Mouse (Mus musculus): Measurements from ENCODE around the gene Olfr1346. TPM values are rescaled to one million over a fixed set of nuclear protein-coding genes. Genes with fewer than 3 reads are reported as not detected.

Gene Olfr1346
- total and polyA plus RNA-seq, 3 experiments = not detected

DNA sequence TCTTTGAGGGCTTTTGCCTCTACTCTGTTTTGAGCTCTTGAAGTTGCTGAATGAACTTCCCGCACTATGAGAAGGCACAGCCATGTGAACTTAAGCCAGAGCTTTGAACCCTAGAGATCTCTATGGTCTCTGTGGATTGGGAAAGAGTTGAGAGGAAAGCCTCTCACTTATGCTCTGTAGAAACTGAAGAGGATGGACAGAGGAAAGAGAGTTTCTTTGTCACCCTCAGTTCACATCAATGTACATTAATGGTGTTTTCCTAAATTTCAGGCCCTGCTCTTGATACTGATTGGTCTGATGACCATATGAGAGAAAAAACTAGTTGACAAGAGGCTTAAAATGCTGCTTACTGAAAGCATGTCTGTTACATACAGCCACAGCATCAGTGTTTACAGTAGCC is 41.7 kb downstream of the Olfr1346 start, which contains the start of gene Olfr1348:
Olfr1348 (minus strand) TSS at position 101 of the 400 bp plus-strand sequence.
- Histone ChIP-seq H3K36me3 (ENCODE audit: control insufficient read depth, insufficient read depth, low read length) (no peaks in the 10 kb centered on the region), H3K27ac (no peak within 1 kb of the TSS), H3K27me3 (ENCODE audit: control insufficient read depth, insufficient read depth, low read length) (no peaks in the 10 kb centered on the region), H3K4me3 (no peak within 1 kb of the TSS), H3K4me1 (ENCODE audit: control insufficient read depth, insufficient read depth, low read length) (no peaks in the 10 kb centered on the region), H3K79me2 (replicated peaks; ENCODE audit: control insufficient read depth, insufficient read depth, low read length) (no peaks in the 10 kb centered on the region), H3K9ac (ENCODE audit: low read depth, low read length) (no peak within 1 kb of the TSS)
- no peak for TF ChIP-seq EP300 (IDR thresholded peaks at IDR 0.05; ENCODE audit: insufficient read depth, low read depth, low read length)
- no peak for TF ChIP-seq POLR2A (IDR thresholded peaks at IDR 0.05; ENCODE audit: insufficient read depth, low read depth, low read length)
- TF ChIP-seq CTCF (IDR thresholded peaks at IDR 0.05) = no peak
- intact Hi-C loops (cut with DNase I) = no loop called here
- WGBS = 82% methylated on average over 1 of the region's 1 CpGs
- no peak for DNase-seq

DNA sequence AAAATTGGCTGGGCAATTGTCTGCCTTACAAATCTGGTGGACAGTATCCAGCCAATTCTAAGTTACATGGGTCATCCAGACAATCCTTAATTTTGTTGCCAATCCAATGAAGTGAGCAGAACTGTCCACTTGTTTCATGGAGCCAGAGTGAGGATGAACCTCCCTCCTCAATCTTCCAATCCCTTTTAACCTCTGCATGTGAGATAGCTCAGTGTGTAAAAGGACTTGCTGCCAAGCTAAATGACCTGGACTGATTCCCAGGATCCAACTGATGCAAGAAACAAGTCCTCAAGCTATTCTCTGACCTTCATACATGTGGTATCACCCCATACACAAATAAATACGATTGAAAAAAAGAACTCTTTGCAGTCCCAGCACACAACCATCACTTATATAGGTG is 54.8 kb downstream of the Olfr1346 start:
- no peaks in the 10 kb centered on the region for H3K79me2 ChIP-seq (replicated peaks; ENCODE audit: control insufficient read depth, insufficient read depth, low read length)
- H3K9ac ChIP-seq (ENCODE audit: low read depth, low read length) = no peak overlapping the region
- no peak for TF ChIP-seq POLR2A (IDR thresholded peaks at IDR 0.05; ENCODE audit: insufficient read depth, low read depth, low read length)
- TF ChIP-seq CTCF (IDR thresholded peaks at IDR 0.05) = no peak
- TF ChIP-seq EP300 (IDR thresholded peaks at IDR 0.05; ENCODE audit: insufficient read depth, low read depth, low read length) = no peak
- no peaks in the 10 kb centered on the region for H3K27me3 ChIP-seq (ENCODE audit: control insufficient read depth, insufficient read depth, low read length)
- no peak for DNase-seq
- no peak overlapping the region for H3K4me3 ChIP-seq
- no peaks in the 10 kb centered on the region for H3K4me1 ChIP-seq (ENCODE audit: control insufficient read depth, insufficient read depth, low read length)
- no peak overlapping the region for H3K27ac ChIP-seq
- 15% methylated on average over 1 of the region's 1 CpGs for WGBS
- intact Hi-C loops (cut with DNase I) = no loop called here
- no peaks in the 10 kb centered on the region for H3K36me3 ChIP-seq (ENCODE audit: control insufficient read depth, insufficient read depth, low read length)

DNA sequence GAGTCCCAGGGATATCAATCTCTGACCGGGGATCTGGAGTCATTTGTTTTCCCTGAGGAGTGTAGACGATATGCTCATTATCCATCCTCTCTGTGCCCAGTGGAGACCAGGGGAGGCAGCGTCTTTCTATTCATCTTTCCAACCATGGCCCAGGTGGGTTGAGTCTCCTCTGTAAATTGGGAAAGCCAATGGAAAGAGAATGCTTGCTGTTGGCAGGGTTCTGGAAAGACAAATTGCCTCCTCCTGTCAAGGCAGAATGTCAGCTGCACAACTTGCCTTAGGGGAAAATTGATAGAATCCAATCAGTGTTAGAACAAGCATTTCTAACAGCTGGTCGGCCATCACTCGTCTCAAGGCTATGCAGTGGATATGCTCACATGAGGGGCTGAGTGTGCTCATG is 55.9 kb downstream of the Olfr1346 start, which contains the start of gene Olfr1349:
Olfr1349 (minus strand) TSS at position 101 of the 400 bp plus-strand sequence.
- Histone ChIP-seq H3K36me3 (ENCODE audit: control insufficient read depth, insufficient read depth, low read length) (no peaks in the 10 kb centered on the region), H3K27ac (no peak within 1 kb of the TSS), H3K9ac (ENCODE audit: low read depth, low read length) (no peak within 1 kb of the TSS), H3K4me1 (ENCODE audit: control insufficient read depth, insufficient read depth, low read length) (no peaks in the 10 kb centered on the region), H3K79me2 (replicated peaks; ENCODE audit: control insufficient read depth, insufficient read depth, low read length) (no peaks in the 10 kb centered on the region), H3K4me3 (no peak within 1 kb of the TSS), H3K27me3 (ENCODE audit: control insufficient read depth, insufficient read depth, low read length) (no peaks in the 10 kb centered on the region)
- intact Hi-C loops (cut with DNase I) = no loop called here
- WGBS = 79% methylated on average over 5 of the region's 5 CpGs
- DNase-seq = no peak
- TF ChIP-seq CTCF (IDR thresholded peaks at IDR 0.05) = no peak
- TF ChIP-seq POLR2A (IDR thresholded peaks at IDR 0.05; ENCODE audit: insufficient read depth, low read depth, low read length) = no peak
- TF ChIP-seq EP300 (IDR thresholded peaks at IDR 0.05; ENCODE audit: insufficient read depth, low read depth, low read length) = no peak

DNA sequence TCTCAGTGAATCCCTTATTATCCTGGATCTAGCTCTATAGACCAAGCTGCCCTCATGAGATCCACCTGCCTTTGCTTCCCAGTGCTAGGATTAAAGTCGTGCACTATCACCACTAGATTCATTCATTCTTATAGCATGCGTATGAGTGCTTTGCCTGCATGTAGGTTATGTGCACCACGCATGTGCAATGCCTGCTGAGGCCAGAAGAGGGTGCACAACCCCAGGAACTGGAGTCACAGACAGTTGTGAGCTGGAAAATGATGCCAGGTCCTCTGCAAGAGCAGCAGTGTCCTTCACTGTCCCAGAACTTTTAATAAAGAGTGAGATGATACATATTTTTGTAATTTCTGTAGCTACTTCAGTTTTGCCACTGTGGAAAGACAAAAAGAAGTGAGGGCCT is 58.1 kb downstream of the Olfr1346 start:
- TF ChIP-seq EP300 (IDR thresholded peaks at IDR 0.05; ENCODE audit: insufficient read depth, low read depth, low read length) (no peak), POLR2A (IDR thresholded peaks at IDR 0.05; ENCODE audit: insufficient read depth, low read depth, low read length) (no peak), CTCF (IDR thresholded peaks at IDR 0.05) (no peak)
- no peaks in the 10 kb centered on the region for H3K4me1 ChIP-seq (ENCODE audit: control insufficient read depth, insufficient read depth, low read length)
- no peaks in the 10 kb centered on the region for H3K36me3 ChIP-seq (ENCODE audit: control insufficient read depth, insufficient read depth, low read length)
- H3K9ac ChIP-seq (ENCODE audit: low read depth, low read length) = no peak overlapping the region
- H3K4me3 ChIP-seq = no peak overlapping the region
- intact Hi-C loops (cut with DNase I) = no loop called here
- no peak overlapping the region for H3K27ac ChIP-seq
- H3K79me2 ChIP-seq (replicated peaks; ENCODE audit: control insufficient read depth, insufficient read depth, low read length) = no peaks in the 10 kb centered on the region
- DNase-seq = no peak
- no peaks in the 10 kb centered on the region for H3K27me3 ChIP-seq (ENCODE audit: control insufficient read depth, insufficient read depth, low read length)
- 55% methylated on average over 3 of the region's 3 CpGs for WGBS

DNA sequence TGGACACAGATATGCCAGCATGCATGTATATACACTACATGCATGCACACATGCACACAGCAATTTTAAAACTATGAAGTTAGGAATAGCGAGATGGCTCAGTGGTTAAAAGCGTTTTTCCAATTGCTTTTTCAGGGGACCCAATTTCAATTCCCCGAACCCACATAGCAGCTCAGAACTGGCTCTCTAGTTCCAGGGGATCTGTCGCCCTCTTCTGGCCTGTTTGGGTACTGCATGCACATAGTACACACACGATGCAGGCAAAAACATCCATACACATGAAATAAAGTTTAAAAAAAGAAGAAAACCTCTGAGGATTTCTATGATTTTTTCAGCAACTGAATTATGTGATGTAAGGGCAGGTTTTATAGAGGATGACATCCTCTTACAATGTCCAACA is 59.2 kb downstream of the Olfr1346 start:
- no peaks in the 10 kb centered on the region for H3K4me1 ChIP-seq (ENCODE audit: control insufficient read depth, insufficient read depth, low read length)
- H3K36me3 ChIP-seq (ENCODE audit: control insufficient read depth, insufficient read depth, low read length) = no peaks in the 10 kb centered on the region
- no peaks in the 10 kb centered on the region for H3K79me2 ChIP-seq (replicated peaks; ENCODE audit: control insufficient read depth, insufficient read depth, low read length)
- TF ChIP-seq CTCF (IDR thresholded peaks at IDR 0.05) (peak; percentile 46), POLR2A (IDR thresholded peaks at IDR 0.05; ENCODE audit: insufficient read depth, low read depth, low read length) (no peak), EP300 (IDR thresholded peaks at IDR 0.05; ENCODE audit: insufficient read depth, low read depth, low read length) (no peak)
- 59% methylated on average over 5 of the region's 5 CpGs for WGBS
- no peak overlapping the region for H3K4me3 ChIP-seq
- DNase-seq = no peak
- H3K27me3 ChIP-seq (ENCODE audit: control insufficient read depth, insufficient read depth, low read length) = no peaks in the 10 kb centered on the region
- no peak overlapping the region for H3K27ac ChIP-seq
- no peak overlapping the region for H3K9ac ChIP-seq (ENCODE audit: low read depth, low read length)
- intact Hi-C loops (cut with DNase I) = no loop called here

Other genes with a start within 250 kb of the Olfr1346 start
- gene Zscan5b, start 244.8 kb upstream of the Olfr1346 start, total RNA-seq (2021) = not detected
- not detected in 2 replicates for gene Zscan5b, start 244.8 kb upstream of the Olfr1346 start, polyA plus RNA-seq (2012; rRNA removed)
- not detected for gene Epp13, start 214.4 kb upstream of the Olfr1346 start, total RNA-seq (2021)
- gene Epp13, start 214.4 kb upstream of the Olfr1346 start, polyA plus RNA-seq (2012; rRNA removed) = not detected in 2 replicates
- 1 to 10 TPM; 3.6 to 4.6 TPM for gene Zfp667, start 180.5 kb upstream of the Olfr1346 start, total RNA-seq (2021)
- gene Zfp667, start 180.5 kb upstream of the Olfr1346 start, polyA plus RNA-seq (2012; rRNA removed) = 0.96 and 2.3 TPM in 2 replicates
- 1 to 10 TPM; 1.4 to 3.2 TPM for gene Zfp583, start 135.8 kb upstream of the Olfr1346 start, total RNA-seq (2021)
- 1.2 and 1.7 TPM in 2 replicates for gene Zfp583, start 135.8 kb upstream of the Olfr1346 start, polyA plus RNA-seq (2012; rRNA removed)
- gene Gm3854, start 123.3 kb upstream of the Olfr1346 start, total RNA-seq (2021) = under 1 TPM; 0.20 to 0.52 TPM
- 0.08 and 0.12 TPM in 2 replicates for gene Gm3854, start 123.3 kb upstream of the Olfr1346 start, polyA plus RNA-seq (2012; rRNA removed)
- 1 to 10 TPM; 1.6 to 3.4 TPM for gene Zfp78, start 103.8 kb upstream of the Olfr1346 start, total RNA-seq (2021)
- 0.49 and 1.5 TPM in 2 replicates for gene Zfp78, start 103.8 kb upstream of the Olfr1346 start, polyA plus RNA-seq (2012; rRNA removed)
- gene Zfp28, start 83.8 kb upstream of the Olfr1346 start, total RNA-seq (2021) = 1 to 10 TPM; 1.8 to 2.8 TPM
- gene Zfp28, start 83.8 kb upstream of the Olfr1346 start, polyA plus RNA-seq (2012; rRNA removed) = 2.6 and 4.1 TPM in 2 replicates
- not detected for gene Smim17, start 68.4 kb upstream of the Olfr1346 start, total RNA-seq (2021)
- not detected in 2 replicates for gene Smim17, start 68.4 kb upstream of the Olfr1346 start, polyA plus RNA-seq (2012; rRNA removed)
- gene Gm20715, start 56.8 kb upstream of the Olfr1346 start, total RNA-seq (2021) = not detected
- not detected in 2 replicates for gene Gm20715, start 56.8 kb upstream of the Olfr1346 start, polyA plus RNA-seq (2012; rRNA removed)
- not detected for gene Olfr1344, start 28.4 kb upstream of the Olfr1346 start, total RNA-seq (2021)
- gene Olfr1344, start 28.4 kb upstream of the Olfr1346 start, polyA plus RNA-seq (2012; rRNA removed) = 0.15 TPM in 1 of 2 replicates, not detected in the other
- gene Olfr1336, start 10.9 kb upstream of the Olfr1346 start, total RNA-seq (2021) = not detected
- gene Olfr1336, start 10.9 kb upstream of the Olfr1346 start, polyA plus RNA-seq (2012; rRNA removed) = not detected in 2 replicates
- not detected for gene Olfr5, start 19.8 kb downstream of the Olfr1346 start, total RNA-seq (2021)
- not detected in 2 replicates for gene Olfr5, start 19.8 kb downstream of the Olfr1346 start, polyA plus RNA-seq (2012; rRNA removed)
- gene Olfr1347, start 32.7 kb downstream of the Olfr1346 start, total RNA-seq (2021) = not detected
- not detected in 2 replicates for gene Olfr1347, start 32.7 kb downstream of the Olfr1346 start, polyA plus RNA-seq (2012; rRNA removed)
- gene Olfr1348, start 41.6 kb downstream of the Olfr1346 start, total RNA-seq (2021) = not detected
- gene Olfr1348, start 41.6 kb downstream of the Olfr1346 start, polyA plus RNA-seq (2012; rRNA removed) = not detected in 2 replicates
- not detected for gene Olfr1349, start 55.8 kb downstream of the Olfr1346 start, total RNA-seq (2021)
- gene Olfr1349, start 55.8 kb downstream of the Olfr1346 start, polyA plus RNA-seq (2012; rRNA removed) = not detected in 2 replicates
- not detected for gene Olfr1350, start 97.7 kb downstream of the Olfr1346 start, total RNA-seq (2021)
- not detected in 2 replicates for gene Olfr1350, start 97.7 kb downstream of the Olfr1346 start, polyA plus RNA-seq (2012; rRNA removed)
- gene Zim1, start 229.3 kb downstream of the Olfr1346 start, total RNA-seq (2021) = 1 to 10 TPM; 3.8 to 4.2 TPM
- gene Zim1, start 229.3 kb downstream of the Olfr1346 start, polyA plus RNA-seq (2012; rRNA removed) = 0.57 and 3.1 TPM in 2 replicates

All from heart, adult 2 months (tissue).